Mouse (Mus musculus): ENCODE results near the gene Serpina12.

The Serpina12 gene

GRCm38 (mm10) chr12:104044343-104044742 lies at the start of gene Serpina12:
TSS of gene Serpina12 (minus strand) at chr12:104044443.
- no peak for DNase-seq (ENCODE audit: low spot score)

- DNase-seq (ENCODE audit: low spot score), result no peak
Observed at GRCm38 (mm10) chr12:104091303-104091702, 47.1 kb upstream of the Serpina12 start.

- DNase-seq (ENCODE audit: low spot score), result no peak
Observed at GRCm38 (mm10) chr12:104090119-104090518, 45.9 kb upstream of the Serpina12 start.

GRCm38 (mm10) chr12:104072286-104072685 lies 28.0 kb upstream of the Serpina12 start:
- DNase-seq (ENCODE audit: low spot score), result no peak

GRCm38 (mm10) chr12:104071708-104072107 lies 27.5 kb upstream of the Serpina12 start:
- DNase-seq (ENCODE audit: low spot score), result no peak

GRCm38 (mm10) chr12:104069620-104070019 lies 25.4 kb upstream of the Serpina12 start:
- DNase-seq (ENCODE audit: low spot score), result peak; percentile 61

- DNase-seq (ENCODE audit: low spot score), result peak; percentile 37
Observed at GRCm38 (mm10) chr12:104067549-104067948, 23.3 kb upstream of the Serpina12 start.

- DNase-seq (ENCODE audit: low spot score), result peak; percentile 61
Observed at GRCm38 (mm10) chr12:104066241-104066640, 22.0 kb upstream of the Serpina12 start.

- DNase-seq (ENCODE audit: low spot score), result no peak
Observed at GRCm38 (mm10) chr12:104064996-104065395, 20.8 kb upstream of the Serpina12 start.

GRCm38 (mm10) chr12:104064532-104064931 lies 20.3 kb upstream of the Serpina12 start:
- DNase-seq (ENCODE audit: low spot score), result no peak

- no peak for DNase-seq (ENCODE audit: low spot score)
Observed at GRCm38 (mm10) chr12:104061862-104062261, 17.6 kb upstream of the Serpina12 start.

- no peak for DNase-seq (ENCODE audit: low spot score)
Observed at GRCm38 (mm10) chr12:104060126-104060525, 15.9 kb upstream of the Serpina12 start.

GRCm38 (mm10) chr12:104057531-104057930 lies 13.3 kb upstream of the Serpina12 start:
- DNase-seq (ENCODE audit: low spot score), result no peak

GRCm38 (mm10) chr12:104057050-104057449 lies 12.8 kb upstream of the Serpina12 start:
- no peak for DNase-seq (ENCODE audit: low spot score)

- DNase-seq (ENCODE audit: low spot score), result no peak
Observed at GRCm38 (mm10) chr12:104055755-104056154, 11.5 kb upstream of the Serpina12 start.

GRCm38 (mm10) chr12:104053995-104054394 lies 9.8 kb upstream of the Serpina12 start:
- no peak for DNase-seq (ENCODE audit: low spot score)

- no peak for DNase-seq (ENCODE audit: low spot score)
Observed at GRCm38 (mm10) chr12:104045713-104046112, 1.5 kb upstream of the Serpina12 start.

- no peak for DNase-seq (ENCODE audit: low spot score)
Observed at GRCm38 (mm10) chr12:104042753-104043152, 1.5 kb downstream of the Serpina12 start.

GRCm38 (mm10) chr12:104041401-104041800 lies 2.8 kb downstream of the Serpina12 start:
- DNase-seq (ENCODE audit: low spot score), result no peak

GRCm38 (mm10) chr12:104038181-104038580 lies 6.1 kb downstream of the Serpina12 start:
- DNase-seq (ENCODE audit: low spot score), result no peak

- DNase-seq (ENCODE audit: low spot score), result no peak
Observed at GRCm38 (mm10) chr12:104033752-104034151, 10.5 kb downstream of the Serpina12 start.

- peak; percentile 25 for DNase-seq (ENCODE audit: low spot score)
Observed at GRCm38 (mm10) chr12:104029986-104030385, 14.3 kb downstream of the Serpina12 start.

GRCm38 (mm10) chr12:104015280-104015679 lies 29.0 kb downstream of the Serpina12 start:
- DNase-seq (ENCODE audit: low spot score), result no peak

GRCm38 (mm10) chr12:104013620-104014019 lies 30.6 kb downstream of the Serpina12 start, which contains the start of gene Serpina9:
TSS of gene Serpina9 (minus strand) at chr12:104013755.
- DNase-seq (ENCODE audit: low spot score), result no peak

- DNase-seq (ENCODE audit: low spot score), result no peak
Observed at GRCm38 (mm10) chr12:104004689-104005088, 39.6 kb downstream of the Serpina12 start.

Measured in ovary, postnatal 14 days (tissue).